Mouse (Mus musculus): Measurements from ENCODE around the gene Faah.

GRCm38 (mm10) chr4:115979437-115979836 lies 38.3 kb downstream of the Faah start:
- TF ChIP-seq CTCF (IDR thresholded peaks at IDR 0.05; ENCODE audit: extremely low read depth, insufficient read depth, low read length) (no peak), POLR2A (IDR thresholded peaks at IDR 0.05; ENCODE audit: extremely low read depth, insufficient read depth, low read length) (no peak)

All from cortical plate, adult 2 months (tissue).